Mouse (Mus musculus): ENCODE measurements at regions not wholly inside any gene's neighbourhood (a gene's known extent, or its start where the extent isn't known, plus 50 kb on each side); places are given as distances from the start of the nearest gene placed in this dataset.
"Not testable (repeated sequence)": the region's sequence is repeated elsewhere in the genome, so short reads cannot be mapped to it uniquely, and the experiment has no call there.

DNA sequence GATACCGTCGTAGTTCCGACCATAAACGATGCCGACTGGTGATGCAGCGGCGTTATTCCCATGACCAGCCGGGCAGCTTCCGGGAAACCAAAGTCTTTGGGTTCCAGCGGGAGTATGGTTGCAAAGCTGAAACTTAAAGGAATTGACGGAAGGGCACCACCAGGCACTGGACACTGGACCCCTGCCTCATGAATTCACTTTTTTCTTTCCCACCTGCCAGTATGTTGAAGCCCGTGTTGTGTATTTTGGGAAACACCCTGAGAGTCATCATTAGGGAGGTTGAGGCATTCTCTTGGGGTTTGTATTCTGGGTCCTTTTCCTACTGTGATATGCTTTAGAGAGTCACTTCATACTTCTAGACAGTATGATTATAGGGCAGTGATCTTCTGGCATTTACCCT lies 197.9 kb downstream of the Samd9l start:
- H3K27ac ChIP-seq (ENCODE audit: low read length); H3K9me3 ChIP-seq (ENCODE audit: control insufficient read depth, low read length); H3K36me3 ChIP-seq (ENCODE audit: control insufficient read depth, insufficient read depth, low read length); H3K9ac ChIP-seq (ENCODE audit: low read depth, low read length); H3K27me3 ChIP-seq (replicated peaks; ENCODE audit: control insufficient read depth, insufficient read depth, low read length); H3K4me3 ChIP-seq (ENCODE audit: low read length); ATAC-seq; H3K4me2 ChIP-seq (ENCODE audit: low read depth, low read length); H3K4me1 ChIP-seq (ENCODE audit: control insufficient read depth, insufficient read depth, low read length): not testable (repeated sequence)
- 48% methylated on average over 12 of the region's 12 CpGs for WGBS

DNA sequence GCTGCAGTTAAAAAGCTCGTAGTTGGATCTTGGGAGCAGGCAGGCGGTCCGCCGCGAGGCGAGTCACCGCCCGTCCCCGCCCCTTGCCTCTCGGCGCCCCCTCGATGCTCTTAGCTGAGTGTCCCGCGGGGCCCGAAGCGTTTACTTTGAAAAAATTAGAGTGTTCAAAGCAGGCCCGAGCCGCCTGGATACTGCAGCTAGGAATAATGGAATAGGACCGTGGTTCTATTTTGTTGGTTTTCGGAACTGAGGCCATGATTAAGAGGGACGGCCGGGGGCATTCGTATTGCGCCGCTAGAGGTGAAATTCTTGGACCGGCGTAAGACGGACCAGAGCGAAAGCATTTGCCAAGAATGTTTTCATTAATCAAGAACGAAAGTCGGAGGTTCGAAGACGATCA lies 198.3 kb downstream of the Samd9l start:
- 69% methylated on average over 30 of the region's 33 CpGs for WGBS
- no peaks in the 10 kb centered on the region for H3K27me3 ChIP-seq (replicated peaks; ENCODE audit: control insufficient read depth, insufficient read depth, low read length)
- H3K9ac ChIP-seq (ENCODE audit: low read depth, low read length): no peak overlapping the region
- ATAC-seq: no peak
- no peak overlapping the region for H3K4me3 ChIP-seq (ENCODE audit: low read length)
- no peak overlapping the region for H3K27ac ChIP-seq (ENCODE audit: low read length)
- H3K36me3 ChIP-seq (ENCODE audit: control insufficient read depth, insufficient read depth, low read length): no peaks in the 10 kb centered on the region
- H3K4me2 ChIP-seq (ENCODE audit: low read depth, low read length): no peak overlapping the region
- H3K9me3 ChIP-seq (ENCODE audit: control insufficient read depth, low read length): no peaks in the 10 kb centered on the region
- H3K4me1 ChIP-seq (ENCODE audit: control insufficient read depth, insufficient read depth, low read length): no peaks in the 10 kb centered on the region

DNA sequence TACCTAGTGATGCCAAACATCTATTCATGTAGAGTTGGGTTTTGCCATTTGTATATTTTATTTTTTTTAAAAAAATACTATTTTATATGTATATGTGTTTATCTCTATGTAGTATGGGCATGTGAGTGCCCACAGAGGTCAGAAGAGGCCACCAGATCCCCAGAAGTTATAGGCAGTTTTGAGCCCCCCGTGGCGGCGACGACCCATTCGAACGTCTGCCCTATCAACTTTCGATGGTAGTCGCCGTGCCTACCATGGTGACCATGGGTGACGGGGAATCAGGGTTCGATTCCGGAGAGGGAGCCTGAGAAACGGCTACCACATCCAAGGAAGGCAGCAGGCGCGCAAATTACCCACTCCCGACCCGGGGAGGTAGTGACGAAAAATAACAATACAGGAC lies 198.8 kb downstream of the Samd9l start:
- not testable (repeated sequence) for H3K9ac ChIP-seq (ENCODE audit: low read depth, low read length); H3K4me2 ChIP-seq (ENCODE audit: low read depth, low read length); H3K27me3 ChIP-seq (replicated peaks; ENCODE audit: control insufficient read depth, insufficient read depth, low read length); H3K9me3 ChIP-seq (ENCODE audit: control insufficient read depth, low read length); H3K4me1 ChIP-seq (ENCODE audit: control insufficient read depth, insufficient read depth, low read length); ATAC-seq; H3K4me3 ChIP-seq (ENCODE audit: low read length); H3K27ac ChIP-seq (ENCODE audit: low read length); H3K36me3 ChIP-seq (ENCODE audit: control insufficient read depth, insufficient read depth, low read length)
- 85% methylated on average over 16 of the region's 18 CpGs for WGBS

DNA sequence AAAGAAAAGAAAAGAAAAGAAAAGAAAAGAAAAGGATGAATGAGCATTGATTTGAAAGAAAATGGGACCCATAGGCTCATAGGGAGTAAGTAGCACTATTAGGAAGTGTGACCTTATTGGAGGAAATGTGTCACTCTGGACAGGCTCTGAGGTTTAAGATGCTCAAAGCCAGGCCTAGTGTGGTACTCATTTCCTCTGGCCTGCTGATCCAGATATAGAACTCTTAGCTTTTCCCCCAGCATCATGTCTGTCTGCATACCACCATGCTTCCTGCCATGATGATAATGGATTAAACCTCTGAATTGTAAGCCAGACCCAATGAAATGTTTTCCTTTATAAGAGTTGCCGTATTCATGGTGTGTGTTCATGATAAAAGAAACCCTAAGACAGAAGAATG lies 206.9 kb downstream of the Samd9l start:
- not testable (repeated sequence) for H3K9me3 ChIP-seq (ENCODE audit: control insufficient read depth, low read length); ATAC-seq; H3K9ac ChIP-seq (ENCODE audit: low read depth, low read length); H3K27ac ChIP-seq (ENCODE audit: low read length); H3K4me2 ChIP-seq (ENCODE audit: low read depth, low read length); H3K4me3 ChIP-seq (ENCODE audit: low read length); H3K27me3 ChIP-seq (replicated peaks; ENCODE audit: control insufficient read depth, insufficient read depth, low read length); H3K36me3 ChIP-seq (ENCODE audit: control insufficient read depth, insufficient read depth, low read length); H3K4me1 ChIP-seq (ENCODE audit: control insufficient read depth, insufficient read depth, low read length)
- 74% methylated on average over 1 of the region's 1 CpGs for WGBS

DNA sequence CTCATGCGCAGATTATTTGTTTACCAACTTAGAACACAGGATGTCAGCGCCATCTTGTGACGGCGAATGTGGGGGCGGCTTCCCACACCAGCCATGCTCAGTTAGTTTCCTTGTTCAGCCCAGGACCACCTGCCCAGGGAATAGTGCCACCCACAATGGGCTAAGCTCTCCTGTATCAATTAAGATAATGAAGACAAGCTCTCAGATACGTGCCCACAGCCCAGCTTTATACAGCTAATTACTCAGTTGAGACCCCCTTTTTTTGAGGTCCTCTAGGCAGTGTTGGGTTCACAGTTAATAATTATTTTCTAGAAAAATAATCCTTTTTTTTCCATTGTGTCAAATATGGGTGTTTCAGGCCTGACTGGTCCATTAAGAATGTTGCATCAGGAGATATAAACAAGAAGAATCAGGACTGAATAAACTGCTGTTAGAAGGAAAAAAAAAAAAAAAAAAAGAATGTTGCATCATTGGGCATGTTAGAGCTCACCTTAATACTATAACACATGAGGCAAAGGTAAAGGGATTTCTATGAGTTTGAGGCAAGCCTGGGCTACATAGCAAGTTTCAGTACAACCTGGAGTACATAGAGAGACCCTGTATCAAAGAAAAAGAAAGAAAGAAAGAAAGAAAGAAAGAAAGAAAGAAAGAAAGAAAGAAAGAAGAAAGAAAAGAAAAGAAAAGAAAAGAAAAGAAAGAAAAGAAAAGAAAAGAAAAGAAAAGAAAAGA lies 207.5 kb downstream of the Samd9l start:
- H3K9ac ChIP-seq (ENCODE audit: low read depth, low read length); H3K4me3 ChIP-seq (ENCODE audit: low read length); ATAC-seq; H3K4me1 ChIP-seq (ENCODE audit: control insufficient read depth, insufficient read depth, low read length); H3K27ac ChIP-seq (ENCODE audit: low read length); H3K27me3 ChIP-seq (replicated peaks; ENCODE audit: control insufficient read depth, insufficient read depth, low read length); H3K36me3 ChIP-seq (ENCODE audit: control insufficient read depth, insufficient read depth, low read length); H3K4me2 ChIP-seq (ENCODE audit: low read depth, low read length); H3K9me3 ChIP-seq (ENCODE audit: control insufficient read depth, low read length): not testable (repeated sequence)
- WGBS: 71% methylated on average over 5 of the region's 6 CpGs

DNA sequence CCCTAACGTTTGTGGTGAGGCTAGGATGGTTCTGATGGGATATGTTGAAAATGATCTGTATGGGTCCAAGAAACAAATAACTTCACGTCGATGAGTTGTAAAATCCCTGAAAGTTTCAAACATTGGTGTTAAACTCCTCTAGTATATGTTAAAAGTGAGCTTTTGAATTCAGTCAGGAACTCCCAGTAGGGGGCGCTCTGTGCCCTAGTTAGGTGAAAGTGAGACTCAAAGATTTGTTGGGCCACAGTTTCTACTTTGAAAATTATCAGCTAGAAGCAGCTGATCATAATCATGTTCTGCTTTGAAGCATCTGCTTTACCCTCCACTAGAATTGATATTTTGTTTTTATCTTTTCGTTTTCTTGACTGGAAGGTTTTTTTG lies 215.6 kb downstream of the Samd9l start:
- peaks cover 6% of the 10 kb centered on the region; the same call in 1 of the 2 replicates for H3K4me1 ChIP-seq (ENCODE audit: control insufficient read depth, insufficient read depth, low read length)
- ATAC-seq: no peak; the same call in 1 of the 2 replicates
- H3K9ac ChIP-seq (ENCODE audit: low read depth, low read length): no peak overlapping the region
- H3K27me3 ChIP-seq (replicated peaks; ENCODE audit: control insufficient read depth, insufficient read depth, low read length): no peaks in the 10 kb centered on the region; the same call in 1 of the 2 replicates
- H3K9me3 ChIP-seq (ENCODE audit: control insufficient read depth, low read length): peaks cover 14% of the 10 kb centered on the region
- 40% methylated on average over 5 of the region's 5 CpGs for WGBS
- no peak overlapping the region for H3K4me2 ChIP-seq (ENCODE audit: low read depth, low read length)
- no peak overlapping the region for H3K4me3 ChIP-seq (ENCODE audit: low read length)
- H3K36me3 ChIP-seq (ENCODE audit: control insufficient read depth, insufficient read depth, low read length): no peaks in the 10 kb centered on the region
- H3K27ac ChIP-seq (ENCODE audit: low read length): no peak overlapping the region

DNA sequence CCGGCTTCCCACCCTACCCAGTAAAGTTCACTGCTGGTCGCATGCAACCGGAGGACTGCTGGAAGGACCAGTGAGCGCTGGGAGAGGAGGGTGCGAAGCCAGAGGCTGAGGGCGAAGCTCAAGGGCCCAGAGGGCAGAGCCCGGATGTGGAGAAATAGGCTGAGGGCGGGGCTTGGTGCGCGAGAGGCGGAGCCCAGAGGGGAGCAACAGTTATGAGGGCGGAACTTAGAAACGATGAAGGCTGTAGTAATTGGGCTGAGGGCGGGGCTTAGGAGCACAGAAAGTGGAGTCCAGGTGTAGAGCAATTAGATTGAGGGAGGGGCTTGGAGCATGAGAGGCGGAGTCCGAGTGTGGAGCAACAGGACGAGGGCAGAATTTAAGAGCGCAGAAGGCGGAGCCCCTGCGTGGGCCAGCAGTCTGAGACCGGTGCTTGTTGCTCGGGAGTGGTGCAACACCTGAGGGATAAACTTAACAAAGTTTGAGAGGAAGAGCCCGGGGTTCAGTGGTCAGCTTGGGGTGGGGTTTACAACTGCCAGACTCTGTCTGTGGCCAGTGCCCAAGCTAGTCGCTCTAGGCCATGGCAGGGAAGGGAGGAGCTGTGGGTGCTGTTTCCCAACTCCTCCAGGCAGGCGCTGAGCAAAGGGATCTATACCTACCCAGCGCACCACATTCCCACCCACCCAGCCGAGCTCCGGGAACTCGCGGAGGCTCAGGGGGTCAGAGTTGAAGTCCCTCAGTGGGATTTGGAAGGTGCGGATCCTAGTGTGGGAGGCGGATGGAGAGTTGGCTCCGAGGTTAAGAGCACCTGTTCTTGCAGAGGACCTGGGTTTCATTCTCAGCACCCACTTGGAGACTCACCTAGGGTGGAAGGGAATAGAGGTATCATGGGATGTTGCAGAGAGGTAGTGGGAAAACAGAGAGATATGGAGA lies 216.2 kb downstream of the Samd9l start:
- no peaks in the 10 kb centered on the region; the same call in 1 of the 2 replicates for H3K27me3 ChIP-seq (replicated peaks; ENCODE audit: control insufficient read depth, insufficient read depth, low read length)
- peak overlapping the region; percentile 24 for H3K4me3 ChIP-seq (ENCODE audit: low read length)
- H3K27ac ChIP-seq (ENCODE audit: low read length): no peak overlapping the region
- H3K4me1 ChIP-seq (ENCODE audit: control insufficient read depth, insufficient read depth, low read length): peaks cover 6% of the 10 kb centered on the region; the same call in 1 of the 2 replicates
- ATAC-seq: peak; percentile 91
- peak overlapping the region; percentile 55 for H3K4me2 ChIP-seq (ENCODE audit: low read depth, low read length)
- H3K9me3 ChIP-seq (ENCODE audit: control insufficient read depth, low read length): peaks cover 14% of the 10 kb centered on the region
- no peaks in the 10 kb centered on the region for H3K36me3 ChIP-seq (ENCODE audit: control insufficient read depth, insufficient read depth, low read length)
- peak overlapping the region; percentile 20; the same call in 1 of the 2 replicates for H3K9ac ChIP-seq (ENCODE audit: low read depth, low read length)
- WGBS: 43% methylated on average over 33 of the region's 33 CpGs

DNA sequence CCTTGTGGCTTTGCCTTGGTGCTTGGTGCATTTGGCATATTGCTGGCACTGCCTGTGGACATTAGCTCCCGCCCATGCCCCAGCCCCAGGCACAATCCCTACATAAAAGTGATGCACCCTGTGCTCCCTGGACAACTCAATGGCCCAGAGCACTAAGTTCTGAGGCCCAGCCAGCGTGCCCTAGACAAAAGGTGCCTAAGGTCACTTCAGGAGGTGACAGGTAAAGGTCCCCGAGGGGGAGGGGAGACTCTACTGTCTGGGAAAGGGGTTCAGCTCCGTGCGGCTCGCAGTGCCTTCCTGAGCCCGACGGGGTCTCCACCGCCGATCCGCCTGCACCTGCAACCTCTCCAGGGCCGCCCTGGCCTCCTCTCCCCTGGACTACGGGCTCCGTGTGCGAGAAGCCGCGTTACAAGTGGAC lies 216.9 kb downstream of the Samd9l start:
- Histone ChIP-seq H3K4me2 (ENCODE audit: low read depth, low read length) (peak overlapping the region; percentile 55), H3K4me3 (ENCODE audit: low read length) (peak overlapping the region; percentile 24), H3K9me3 (ENCODE audit: control insufficient read depth, low read length) (peaks cover 14% of the 10 kb centered on the region), H3K9ac (ENCODE audit: low read depth, low read length) (peak overlapping the region; percentile 20; the same call in 1 of the 2 replicates)
- not testable (repeated sequence) for H3K4me1 ChIP-seq (ENCODE audit: control insufficient read depth, insufficient read depth, low read length); H3K36me3 ChIP-seq (ENCODE audit: control insufficient read depth, insufficient read depth, low read length); H3K27ac ChIP-seq (ENCODE audit: low read length); H3K27me3 ChIP-seq (replicated peaks; ENCODE audit: control insufficient read depth, insufficient read depth, low read length); ATAC-seq
- 35% methylated on average over 17 of the region's 17 CpGs for WGBS

DNA sequence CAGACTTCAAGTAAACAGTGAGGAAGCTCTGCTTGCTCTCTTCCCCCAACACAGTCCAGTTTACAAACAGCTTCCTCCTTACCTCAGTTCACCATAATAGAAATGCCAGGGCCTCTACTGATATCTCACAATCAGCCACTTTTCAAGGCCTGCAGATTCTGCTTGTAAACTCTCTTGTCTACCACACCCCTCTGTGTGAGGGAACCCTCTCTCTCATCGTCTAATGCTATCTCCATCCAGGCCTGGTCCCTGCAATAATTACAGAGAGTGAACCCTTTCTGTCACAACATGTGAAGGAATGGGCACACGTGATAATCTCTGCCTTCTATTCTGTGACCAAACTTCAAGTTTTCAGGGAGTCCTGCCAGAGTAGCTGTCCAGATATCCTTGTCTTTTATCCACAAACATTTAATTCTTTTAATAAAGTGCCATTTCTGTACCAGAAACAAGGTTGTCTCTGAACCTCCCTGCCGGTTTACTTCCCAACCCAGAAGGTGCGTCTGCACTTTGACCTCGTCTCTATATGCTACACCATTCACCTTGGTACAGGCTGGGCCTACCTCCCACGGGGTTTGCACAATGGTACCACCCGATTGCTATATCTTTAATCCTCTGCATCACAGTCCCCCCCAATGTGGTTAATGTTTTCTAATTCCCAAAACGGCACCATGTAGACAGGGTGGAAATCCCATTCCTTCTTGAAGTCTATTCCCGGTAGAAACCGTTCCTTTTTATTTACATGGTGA lies 219.6 kb downstream of the Samd9l start:
- not testable (repeated sequence) for H3K27me3 ChIP-seq (replicated peaks; ENCODE audit: control insufficient read depth, insufficient read depth, low read length); H3K36me3 ChIP-seq (ENCODE audit: control insufficient read depth, insufficient read depth, low read length); H3K9ac ChIP-seq (ENCODE audit: low read depth, low read length); H3K4me3 ChIP-seq (ENCODE audit: low read length); H3K4me1 ChIP-seq (ENCODE audit: control insufficient read depth, insufficient read depth, low read length); H3K4me2 ChIP-seq (ENCODE audit: low read depth, low read length); H3K27ac ChIP-seq (ENCODE audit: low read length)
- 72% methylated on average over 7 of the region's 10 CpGs for WGBS
- peak; percentile 46 for ATAC-seq
- H3K9me3 ChIP-seq (ENCODE audit: control insufficient read depth, low read length): peaks cover 14% of the 10 kb centered on the region
